Mouse (Mus musculus): ENCODE measurements at regions not wholly inside any gene's neighbourhood (a gene's known extent, or its start where the extent isn't known, plus 50 kb on each side); places are given as distances from the start of the nearest gene placed in this dataset.

DNA sequence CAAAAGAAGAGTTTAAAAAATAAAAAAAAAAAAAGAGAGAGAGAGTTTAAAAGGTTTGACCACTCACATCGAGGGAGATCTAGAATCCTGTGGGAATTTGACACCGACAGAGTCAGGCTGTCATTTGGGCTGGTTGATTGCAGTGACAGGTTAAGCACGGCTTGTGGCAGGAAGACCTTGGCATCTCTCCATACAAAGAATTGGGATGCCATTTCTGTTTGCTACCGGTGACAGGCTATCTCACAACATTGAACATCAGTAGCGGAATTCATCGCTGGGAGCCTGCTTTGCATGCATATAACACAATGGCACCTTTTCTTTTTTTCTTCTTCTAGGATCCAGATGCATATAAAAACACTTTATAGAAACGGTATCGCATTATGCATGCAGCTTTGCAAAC, 53.7 kb upstream of the Gm26657 start:
- Histone ChIP-seq H3K9me3 (ENCODE audit: control insufficient read depth, low read length) (no peaks in the 10 kb centered on the region), H3K9ac (ENCODE audit: low read depth, low read length) (no peak overlapping the region), H3K27me3 (ENCODE audit: control insufficient read depth, insufficient read depth, low read length) (no peaks in the 10 kb centered on the region), H3K4me3 (ENCODE audit: low read depth, low read length) (no peak overlapping the region), H3K4me1 (replicated peaks; ENCODE audit: control insufficient read depth, insufficient read depth, low read length) (no peaks in the 10 kb centered on the region), H3K36me3 (ENCODE audit: control insufficient read depth, insufficient read depth, low read length) (no peaks in the 10 kb centered on the region), H3K4me2 (replicated peaks; ENCODE audit: low read depth, low read length) (no peak overlapping the region), H3K27ac (ENCODE audit: low read depth, low read length) (no peak overlapping the region)
- ATAC-seq (ENCODE audit: low FRiP score) (no peak), DNase-seq (ENCODE audit: low spot score) (no peak)
- WGBS = 71% methylated on average over 8 of the region's 8 CpGs

DNA sequence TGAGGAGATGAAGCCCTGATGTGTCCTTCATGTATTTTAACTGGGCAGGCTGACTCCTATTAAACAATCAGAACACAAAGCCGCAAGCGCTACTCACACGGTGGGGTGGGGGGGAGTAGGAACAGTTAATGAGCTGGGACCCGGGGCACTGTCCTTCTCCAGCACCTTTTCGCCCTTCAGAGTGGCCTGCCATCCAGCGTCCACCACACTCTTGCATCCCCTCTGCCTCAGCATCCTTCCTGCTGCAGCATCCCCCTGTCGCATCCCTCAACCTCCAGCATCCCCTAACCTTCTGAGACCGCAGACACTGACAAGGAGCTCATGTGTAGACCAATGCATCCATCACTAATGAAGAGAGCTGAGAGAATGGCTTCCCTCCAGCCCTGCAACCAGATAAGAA, 54.2 kb upstream of the Gm26657 start:
- Histone ChIP-seq H3K27me3 (ENCODE audit: control insufficient read depth, insufficient read depth, low read length) (no peaks in the 10 kb centered on the region), H3K36me3 (ENCODE audit: control insufficient read depth, insufficient read depth, low read length) (no peaks in the 10 kb centered on the region), H3K9ac (ENCODE audit: low read depth, low read length) (no peak overlapping the region), H3K9me3 (ENCODE audit: control insufficient read depth, low read length) (no peaks in the 10 kb centered on the region), H3K4me3 (ENCODE audit: low read depth, low read length) (no peak overlapping the region), H3K27ac (ENCODE audit: low read depth, low read length) (no peak overlapping the region), H3K4me2 (replicated peaks; ENCODE audit: low read depth, low read length) (no peak overlapping the region), H3K4me1 (replicated peaks; ENCODE audit: control insufficient read depth, insufficient read depth, low read length) (no peaks in the 10 kb centered on the region)
- ATAC-seq (ENCODE audit: low FRiP score) (peak; percentile 27; the same call in 1 of the 2 replicates), DNase-seq (ENCODE audit: low spot score) (no peak)
- 62% methylated on average over 8 of the region's 8 CpGs for WGBS

DNA sequence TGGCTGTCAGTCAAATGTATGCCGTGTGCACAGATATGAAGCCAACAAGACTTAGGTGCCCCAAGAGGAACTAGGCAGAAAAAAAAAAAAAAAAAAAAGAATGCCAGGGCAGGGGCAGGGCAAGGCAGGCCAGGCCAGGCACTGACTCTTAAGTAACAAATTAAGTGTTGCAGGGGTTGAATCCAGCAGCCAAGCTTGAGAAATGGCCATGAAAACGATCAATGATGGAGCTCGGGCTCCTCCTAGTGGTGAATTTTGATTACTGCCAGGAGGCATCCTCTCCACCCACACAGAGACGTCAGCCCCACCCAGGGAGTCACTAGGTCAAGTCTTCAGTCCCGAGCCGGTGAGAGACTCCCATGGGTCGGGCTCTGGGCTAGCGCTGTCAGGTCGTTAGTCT, 54.7 kb upstream of the Gm26657 start:
- 9% methylated on average over 9 of the region's 9 CpGs for WGBS
- Histone ChIP-seq H3K4me3 (ENCODE audit: low read depth, low read length) (no peak overlapping the region), H3K4me2 (replicated peaks; ENCODE audit: low read depth, low read length) (no peak overlapping the region), H3K4me1 (replicated peaks; ENCODE audit: control insufficient read depth, insufficient read depth, low read length) (no peaks in the 10 kb centered on the region), H3K36me3 (ENCODE audit: control insufficient read depth, insufficient read depth, low read length) (no peaks in the 10 kb centered on the region), H3K27ac (ENCODE audit: low read depth, low read length) (no peak overlapping the region), H3K9me3 (ENCODE audit: control insufficient read depth, low read length) (no peaks in the 10 kb centered on the region), H3K9ac (ENCODE audit: low read depth, low read length) (no peak overlapping the region), H3K27me3 (ENCODE audit: control insufficient read depth, insufficient read depth, low read length) (no peaks in the 10 kb centered on the region)
- ATAC-seq (ENCODE audit: low FRiP score) = peak; percentile 78
- peak; percentile 90 for DNase-seq (ENCODE audit: low spot score)

GRCm38 (mm10) chr4:56684031-56684430, 55.8 kb upstream of the Gm26657 start:
- no peak for ATAC-seq (ENCODE audit: low FRiP score)

GRCm38 (mm10) chr4:56681121-56681520, 58.7 kb upstream of the Gm26657 start:
- H3K4me3 ChIP-seq (ENCODE audit: low read depth, low read length) = no peak overlapping the region
- no peaks in the 10 kb centered on the region for H3K4me1 ChIP-seq (replicated peaks; ENCODE audit: control insufficient read depth, insufficient read depth, low read length)
- no peaks in the 10 kb centered on the region for H3K9me3 ChIP-seq (ENCODE audit: control insufficient read depth, low read length)
- H3K27me3 ChIP-seq (ENCODE audit: control insufficient read depth, insufficient read depth, low read length) = no peaks in the 10 kb centered on the region
- WGBS = 71% methylated on average over 8 of the region's 8 CpGs
- H3K27ac ChIP-seq (ENCODE audit: low read depth, low read length) = no peak overlapping the region
- no peak for ATAC-seq (ENCODE audit: low FRiP score)
- no peaks in the 10 kb centered on the region for H3K36me3 ChIP-seq (ENCODE audit: control insufficient read depth, insufficient read depth, low read length)
- H3K4me2 ChIP-seq (replicated peaks; ENCODE audit: low read depth, low read length) = no peak overlapping the region
- no peak overlapping the region for H3K9ac ChIP-seq (ENCODE audit: low read depth, low read length)
- no peak for DNase-seq (ENCODE audit: low spot score)

More at GRCm38 (mm10) chr4:56684031-56684430, 55.8 kb upstream of the Gm26657 start:
- H3K9ac ChIP-seq (ENCODE audit: low read depth, low read length) = no peak overlapping the region
- H3K27me3 ChIP-seq (ENCODE audit: control insufficient read depth, insufficient read depth, low read length) = no peaks in the 10 kb centered on the region
- no peaks in the 10 kb centered on the region for H3K9me3 ChIP-seq (ENCODE audit: control insufficient read depth, low read length)
- H3K36me3 ChIP-seq (ENCODE audit: control insufficient read depth, insufficient read depth, low read length) = no peaks in the 10 kb centered on the region
- WGBS = 86% methylated on average over 7 of the region's 7 CpGs
- H3K4me3 ChIP-seq (ENCODE audit: low read depth, low read length) = no peak overlapping the region
- no peak for DNase-seq (ENCODE audit: low spot score)
- no peak overlapping the region for H3K27ac ChIP-seq (ENCODE audit: low read depth, low read length)
- no peaks in the 10 kb centered on the region for H3K4me1 ChIP-seq (replicated peaks; ENCODE audit: control insufficient read depth, insufficient read depth, low read length)
- H3K4me2 ChIP-seq (replicated peaks; ENCODE audit: low read depth, low read length) = no peak overlapping the region

- H3K27me3 ChIP-seq (ENCODE audit: control insufficient read depth, insufficient read depth, low read length) = no peaks in the 10 kb centered on the region
- H3K9me3 ChIP-seq (ENCODE audit: control insufficient read depth, low read length) = no peaks in the 10 kb centered on the region; the same call in 1 of the 2 replicates
- DNase-seq (ENCODE audit: low spot score) (no peak), ATAC-seq (ENCODE audit: low FRiP score) (no peak)
- no peak overlapping the region for H3K4me3 ChIP-seq (ENCODE audit: low read depth, low read length)
- no peak overlapping the region for H3K9ac ChIP-seq (ENCODE audit: low read depth, low read length)
- H3K36me3 ChIP-seq (ENCODE audit: control insufficient read depth, insufficient read depth, low read length) = no peaks in the 10 kb centered on the region
- WGBS = 85% methylated on average over 4 of the region's 4 CpGs
- H3K4me1 ChIP-seq (replicated peaks; ENCODE audit: control insufficient read depth, insufficient read depth, low read length) = no peaks in the 10 kb centered on the region
- H3K27ac ChIP-seq (ENCODE audit: low read depth, low read length) = no peak overlapping the region
- no peak overlapping the region for H3K4me2 ChIP-seq (replicated peaks; ENCODE audit: low read depth, low read length)
Measured at GRCm38 (mm10) chr4:56673868-56674267, 66.0 kb upstream of the Gm26657 start.

DNA sequence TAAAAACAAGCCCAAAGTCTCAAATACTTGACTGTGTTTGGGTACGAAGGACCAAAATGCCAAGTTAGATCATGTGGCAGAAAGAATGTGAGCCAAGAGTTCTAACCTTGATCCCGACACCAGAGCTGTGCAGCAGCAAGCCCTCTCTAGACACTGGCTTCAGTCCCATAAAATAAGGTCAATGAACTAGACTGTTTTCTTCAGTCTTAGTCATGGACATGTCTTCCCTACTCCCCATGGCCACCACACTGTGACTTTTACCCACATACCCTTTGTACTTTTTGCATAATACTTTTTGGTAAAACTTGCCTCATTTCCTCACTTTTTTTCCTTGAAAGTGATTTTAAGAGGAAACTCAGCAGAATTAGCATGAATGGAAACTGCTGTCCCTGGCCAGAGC, 74.9 kb upstream of the Gm26657 start:
- H3K9me3 ChIP-seq (ENCODE audit: control insufficient read depth, low read length) = no peaks in the 10 kb centered on the region
- WGBS = 85% methylated on average over 2 of the region's 2 CpGs
- no peak for ATAC-seq (ENCODE audit: low FRiP score)
- no peaks in the 10 kb centered on the region for H3K36me3 ChIP-seq (ENCODE audit: control insufficient read depth, insufficient read depth, low read length)
- no peak overlapping the region for H3K4me3 ChIP-seq (ENCODE audit: low read depth, low read length)
- H3K27me3 ChIP-seq (ENCODE audit: control insufficient read depth, insufficient read depth, low read length) = no peaks in the 10 kb centered on the region
- H3K9ac ChIP-seq (ENCODE audit: low read depth, low read length) = no peak overlapping the region
- no peak overlapping the region for H3K4me2 ChIP-seq (replicated peaks; ENCODE audit: low read depth, low read length)
- no peak for DNase-seq (ENCODE audit: low spot score)
- H3K27ac ChIP-seq (ENCODE audit: low read depth, low read length) = no peak overlapping the region
- H3K4me1 ChIP-seq (replicated peaks; ENCODE audit: control insufficient read depth, insufficient read depth, low read length) = no peaks in the 10 kb centered on the region

DNA sequence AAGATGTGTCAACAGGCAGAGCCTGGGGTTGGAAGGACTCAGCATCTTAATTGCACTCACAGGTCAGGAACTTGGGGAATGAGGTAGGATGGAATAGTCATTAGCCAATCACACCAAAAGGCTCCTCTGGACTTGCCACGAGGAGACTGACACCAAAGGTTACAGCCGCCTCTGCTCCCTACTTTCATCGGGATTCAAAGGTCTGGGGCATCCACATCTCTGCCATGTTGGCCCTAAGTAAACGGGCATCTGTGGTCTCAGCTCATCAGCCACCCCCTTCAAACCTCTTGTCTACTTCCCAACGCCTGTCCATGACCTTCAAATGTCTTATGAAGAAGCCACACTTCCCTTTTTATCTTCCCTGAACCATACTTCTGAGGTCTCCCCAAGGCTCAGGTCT, 78.1 kb upstream of the Gm26657 start:
- ATAC-seq (ENCODE audit: low FRiP score) (no peak), DNase-seq (ENCODE audit: low spot score) (no peak)
- WGBS = 77% methylated on average over 5 of the region's 5 CpGs
- Histone ChIP-seq H3K27ac (ENCODE audit: low read depth, low read length) (no peak overlapping the region), H3K4me3 (ENCODE audit: low read depth, low read length) (no peak overlapping the region), H3K4me1 (replicated peaks; ENCODE audit: control insufficient read depth, insufficient read depth, low read length) (no peaks in the 10 kb centered on the region), H3K9me3 (ENCODE audit: control insufficient read depth, low read length) (no peaks in the 10 kb centered on the region), H3K9ac (ENCODE audit: low read depth, low read length) (no peak overlapping the region), H3K4me2 (replicated peaks; ENCODE audit: low read depth, low read length) (no peak overlapping the region), H3K27me3 (ENCODE audit: control insufficient read depth, insufficient read depth, low read length) (no peaks in the 10 kb centered on the region), H3K36me3 (ENCODE audit: control insufficient read depth, insufficient read depth, low read length) (no peaks in the 10 kb centered on the region)

GRCm38 (mm10) chr4:56657046-56657445, 82.8 kb upstream of the Gm26657 start:
- H3K9me3 ChIP-seq (ENCODE audit: control insufficient read depth, low read length) = no peaks in the 10 kb centered on the region
- DNase-seq (ENCODE audit: low spot score) (no peak), ATAC-seq (ENCODE audit: low FRiP score) (no peak)
- no peaks in the 10 kb centered on the region for H3K27me3 ChIP-seq (ENCODE audit: control insufficient read depth, insufficient read depth, low read length)
- no peak overlapping the region for H3K4me2 ChIP-seq (replicated peaks; ENCODE audit: low read depth, low read length)
- H3K27ac ChIP-seq (ENCODE audit: low read depth, low read length) = no peak overlapping the region
- no peaks in the 10 kb centered on the region for H3K36me3 ChIP-seq (ENCODE audit: control insufficient read depth, insufficient read depth, low read length)
- no peak overlapping the region for H3K9ac ChIP-seq (ENCODE audit: low read depth, low read length)
- H3K4me3 ChIP-seq (ENCODE audit: low read depth, low read length) = no peak overlapping the region
- WGBS = 59% methylated on average over 3 of the region's 3 CpGs
- no peaks in the 10 kb centered on the region for H3K4me1 ChIP-seq (replicated peaks; ENCODE audit: control insufficient read depth, insufficient read depth, low read length)
